Mouse (Mus musculus) activated CD4-positive, CD25-positive, alpha-beta regulatory T cell, adult 4 months (primary cell): ENCODE data around the gene Kremen1. TPM values are rescaled to one million over a fixed set of nuclear protein-coding genes. Genes with fewer than 3 reads are reported as not detected.

Source experiments
- ATAC-seq: one replicate; pipeline ENCODE4 v1.8.0; 2017
- polyA plus RNA-seq, 2 experiments: library from polyadenylated mRNA; unstranded; fragments of 100-300 nt; shearing (Covaris generic); gene quantifications; one replicate each; pipeline ENCODE4 v1.2.1; 2017

The Kremen1 gene
- polyA plus RNA-seq, 2 experiments from 2014 or later, result 3.3 to 4.2 TPM

GRCm38 (mm10) chr11:5215401-5216187 lies 45.8 kb downstream of the Kremen1 start:
- ATAC-seq, result no peak

- no peak for ATAC-seq
These were observed 46.8 kb downstream of the Kremen1 start for GRCm38 (mm10) chr11:5214483-5215040.

- ATAC-seq, result no peak
These were observed 58.3 kb downstream of the Kremen1 start for GRCm38 (mm10) chr11:5203054-5203453.

GRCm38 (mm10) chr11:5201799-5202680 lies 59.3 kb downstream of the Kremen1 start:
- no peak for ATAC-seq

GRCm38 (mm10) chr11:5199879-5200278 lies 61.5 kb downstream of the Kremen1 start:
- no peak for ATAC-seq

GRCm38 (mm10) chr11:5197068-5197467 lies 64.3 kb downstream of the Kremen1 start:
- no peak for ATAC-seq

- ATAC-seq, result no peak
These were observed 64.8 kb downstream of the Kremen1 start for GRCm38 (mm10) chr11:5196583-5196982.

GRCm38 (mm10) chr11:5193576-5193881 lies 67.8 kb downstream of the Kremen1 start:
- no peak for ATAC-seq

GRCm38 (mm10) chr11:5192840-5193575 lies 68.3 kb downstream of the Kremen1 start:
- no peak for ATAC-seq

- no peak for ATAC-seq
These were observed 69.3 kb downstream of the Kremen1 start for GRCm38 (mm10) chr11:5192084-5192516.

GRCm38 (mm10) chr11:5189239-5189933 lies 72.0 kb downstream of the Kremen1 start:
- ATAC-seq, result no peak

GRCm38 (mm10) chr11:5188170-5188569 lies 73.2 kb downstream of the Kremen1 start:
- ATAC-seq, result no peak

- no peak for ATAC-seq
These were observed 76.5 kb downstream of the Kremen1 start for GRCm38 (mm10) chr11:5184832-5185231.

- no peak for ATAC-seq
These were observed 77.1 kb downstream of the Kremen1 start for GRCm38 (mm10) chr11:5184250-5184649.

- no peak for ATAC-seq
These were observed 78.5 kb downstream of the Kremen1 start for GRCm38 (mm10) chr11:5182870-5183269.

GRCm38 (mm10) chr11:5181850-5182404 lies 79.4 kb downstream of the Kremen1 start:
- ATAC-seq, result peak; percentile 37

GRCm38 (mm10) chr11:5179391-5179790 lies 82.0 kb downstream of the Kremen1 start:
- ATAC-seq, result no peak

- ATAC-seq, result peak; percentile 94
These were observed 84.2 kb downstream of the Kremen1 start for GRCm38 (mm10) chr11:5177171-5177570.

- no peak for ATAC-seq
These were observed 84.7 kb downstream of the Kremen1 start for GRCm38 (mm10) chr11:5176685-5177084.

GRCm38 (mm10) chr11:5175866-5176265 lies 85.5 kb downstream of the Kremen1 start:
- ATAC-seq, result no peak

- ATAC-seq, result no peak
These were observed 86.2 kb downstream of the Kremen1 start for GRCm38 (mm10) chr11:5175141-5175540.

- ATAC-seq, result no peak
These were observed 88.5 kb downstream of the Kremen1 start for GRCm38 (mm10) chr11:5172861-5173260.
